Mouse (Mus musculus) activated CD4-positive, CD25-positive, alpha-beta regulatory T cell, adult 4 months (primary cell): ENCODE measurements around the gene Dlgap5. TPM values are rescaled to one million over a fixed set of nuclear protein-coding genes. Genes with fewer than 3 reads are reported as not detected.

Source experiments
- ATAC-seq: one replicate; pipeline ENCODE4 v1.8.0; 2017
- polyA plus RNA-seq, 2 experiments: library from polyadenylated mRNA; unstranded; fragments of 100-300 nt; shearing (Covaris generic); gene quantifications; one replicate each; pipeline ENCODE4 v1.2.1; 2017

The Dlgap5 gene
- polyA plus RNA-seq, 2 experiments from 2014 or later, result 14.7 to 15.5 TPM

DNA sequence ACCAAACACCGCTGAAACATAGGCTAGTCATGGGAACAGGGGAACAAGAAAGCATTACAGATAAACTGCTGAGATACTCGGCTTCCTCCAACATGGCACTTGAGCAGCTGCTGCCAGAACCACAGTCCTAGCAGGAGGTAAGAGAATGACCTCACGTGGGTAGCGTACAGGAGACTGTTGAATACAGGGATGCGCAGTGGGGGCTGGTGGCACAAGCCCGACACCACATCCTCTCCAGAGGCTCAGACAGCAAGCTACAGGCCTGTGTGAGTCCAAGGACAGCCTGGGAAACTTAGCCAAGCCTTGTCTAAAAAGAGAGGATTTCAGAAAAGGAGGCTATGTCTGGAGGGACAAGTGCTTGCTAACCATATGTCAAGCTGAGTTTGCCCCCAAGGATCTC is 23.2 kb downstream of the Dlgap5 start:
- peak; percentile 67 for ATAC-seq

DNA sequence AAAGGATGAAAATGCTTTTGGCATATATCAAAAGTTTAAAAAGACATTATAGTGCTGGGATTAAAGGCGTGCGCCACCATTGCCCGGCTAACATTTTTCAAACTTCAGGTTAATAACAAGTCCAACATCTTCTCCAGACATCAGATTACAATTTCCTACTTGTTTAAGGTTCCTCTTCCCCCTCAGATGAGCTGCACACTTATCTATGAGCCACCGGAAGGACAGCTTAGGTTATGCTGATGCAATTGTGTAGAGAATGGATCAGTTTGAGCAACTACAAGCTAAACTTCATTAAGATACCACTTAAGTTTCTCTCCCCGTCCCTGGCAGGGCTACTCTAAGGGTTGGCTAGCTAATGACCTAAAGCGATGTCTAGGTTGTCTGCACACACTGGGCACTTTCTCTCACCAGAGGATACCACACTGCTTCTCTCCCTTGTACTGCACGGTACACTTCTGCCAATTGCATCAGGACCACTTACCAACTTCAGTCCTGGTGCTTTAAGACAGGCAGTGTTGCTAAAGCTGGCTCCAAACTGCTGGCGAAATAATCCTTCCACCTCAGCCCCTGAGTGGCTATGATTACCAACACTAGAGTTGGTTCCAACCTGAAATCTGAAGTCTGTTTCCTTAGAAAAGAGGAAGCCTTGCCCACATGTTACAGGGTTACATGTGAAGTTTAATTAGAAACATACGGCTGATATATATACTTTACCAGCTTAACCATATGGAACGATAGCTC is 24.7 kb downstream of the Dlgap5 start:
- no peak for ATAC-seq

DNA sequence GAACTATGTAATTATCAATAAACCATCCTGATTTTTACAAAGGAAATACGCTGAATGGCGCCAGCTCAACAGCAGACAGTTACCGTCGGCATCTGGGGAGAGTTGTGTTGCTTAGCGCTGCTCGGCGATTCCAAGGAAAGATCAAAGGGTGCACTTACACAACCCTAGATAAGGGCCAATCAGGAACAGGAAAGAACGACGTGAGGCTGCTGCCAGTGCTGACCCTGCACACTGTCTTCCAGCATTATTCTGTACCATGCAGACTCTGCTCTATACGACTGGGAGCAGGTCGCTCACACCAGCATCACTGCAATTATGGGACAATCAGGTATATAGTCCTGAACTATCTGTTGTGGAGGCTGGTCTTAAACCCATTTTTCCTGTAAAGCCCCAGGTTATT is 32.1 kb downstream of the Dlgap5 start:
- no peak for ATAC-seq

DNA sequence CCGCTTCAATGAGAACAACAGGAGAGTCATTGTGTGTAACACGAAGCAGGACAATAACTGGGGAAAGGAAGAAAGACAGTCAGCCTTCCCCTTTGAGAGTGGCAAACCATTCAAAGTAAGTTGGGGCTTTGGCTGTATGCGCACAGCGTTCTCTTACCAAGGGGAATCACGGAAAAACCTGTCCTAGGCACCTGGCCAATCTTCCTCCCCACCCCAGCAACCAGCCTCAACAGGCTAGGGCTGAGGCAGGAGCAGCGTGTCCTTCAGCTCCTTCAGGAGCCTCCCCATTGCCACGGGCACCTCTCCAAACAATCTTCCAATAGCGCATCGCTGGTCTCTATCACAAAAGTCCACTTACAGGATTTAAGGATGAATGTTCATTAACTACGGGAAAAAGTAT is 33.6 kb downstream of the Dlgap5 start:
- ATAC-seq, result no peak

DNA sequence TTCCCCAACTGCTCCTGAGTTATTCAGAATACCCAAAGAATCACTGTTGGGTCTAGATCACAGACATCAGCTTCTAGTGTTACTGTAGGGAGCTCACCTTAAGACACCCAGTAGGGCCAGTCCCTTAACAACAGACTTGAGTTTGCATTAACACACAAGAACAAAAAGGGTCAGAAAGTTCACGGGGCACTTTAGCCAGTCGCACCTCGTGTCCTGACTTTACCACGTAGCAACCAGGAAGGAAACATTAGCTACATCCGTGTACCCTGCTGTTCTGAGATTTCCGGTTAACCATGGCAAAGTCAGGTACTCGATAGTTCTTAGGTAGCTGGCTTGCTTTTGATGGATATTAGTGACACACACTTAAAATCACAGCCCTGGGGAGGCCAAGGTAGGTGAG is 34.3 kb downstream of the Dlgap5 start:
- no peak for ATAC-seq

DNA sequence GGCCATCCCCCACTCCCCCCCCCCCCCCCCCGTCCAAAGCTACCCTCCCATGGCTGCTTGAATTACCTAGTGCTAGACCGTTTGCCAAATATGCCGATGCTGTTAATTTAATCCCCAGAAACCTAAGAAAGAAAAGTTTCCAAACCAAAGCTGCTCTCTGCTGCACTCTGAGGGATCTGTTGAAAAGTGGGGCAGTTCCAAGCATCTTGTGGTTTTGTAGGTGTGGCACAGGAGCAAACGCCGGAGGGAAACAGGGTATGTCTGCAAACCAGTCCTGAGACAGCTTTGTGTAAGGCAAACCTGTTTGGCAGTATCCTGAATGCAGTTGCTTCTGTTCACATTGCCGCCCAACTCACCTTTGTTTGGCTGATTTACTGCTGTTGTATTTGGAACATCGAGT is 39.9 kb downstream of the Dlgap5 start:
- no peak for ATAC-seq

DNA sequence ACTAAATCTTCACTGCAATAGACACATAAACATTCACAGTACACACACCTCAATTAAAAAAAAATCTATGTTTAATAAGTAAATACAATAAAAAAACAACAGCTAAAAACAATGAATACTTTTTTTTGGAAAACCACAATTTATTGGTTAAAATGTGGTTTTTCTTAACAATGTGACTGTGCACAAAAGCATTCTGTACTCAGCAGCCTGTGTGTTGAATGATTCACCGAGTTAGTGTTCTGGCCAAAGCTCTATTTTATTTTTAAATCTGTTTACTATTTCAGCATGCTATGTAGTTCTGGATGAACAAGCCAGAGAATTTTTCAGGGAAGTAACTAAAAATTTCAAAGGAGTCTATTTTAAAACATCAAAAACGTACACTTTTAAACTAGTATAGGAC is 41.7 kb downstream of the Dlgap5 start:
- ATAC-seq, result no peak

DNA sequence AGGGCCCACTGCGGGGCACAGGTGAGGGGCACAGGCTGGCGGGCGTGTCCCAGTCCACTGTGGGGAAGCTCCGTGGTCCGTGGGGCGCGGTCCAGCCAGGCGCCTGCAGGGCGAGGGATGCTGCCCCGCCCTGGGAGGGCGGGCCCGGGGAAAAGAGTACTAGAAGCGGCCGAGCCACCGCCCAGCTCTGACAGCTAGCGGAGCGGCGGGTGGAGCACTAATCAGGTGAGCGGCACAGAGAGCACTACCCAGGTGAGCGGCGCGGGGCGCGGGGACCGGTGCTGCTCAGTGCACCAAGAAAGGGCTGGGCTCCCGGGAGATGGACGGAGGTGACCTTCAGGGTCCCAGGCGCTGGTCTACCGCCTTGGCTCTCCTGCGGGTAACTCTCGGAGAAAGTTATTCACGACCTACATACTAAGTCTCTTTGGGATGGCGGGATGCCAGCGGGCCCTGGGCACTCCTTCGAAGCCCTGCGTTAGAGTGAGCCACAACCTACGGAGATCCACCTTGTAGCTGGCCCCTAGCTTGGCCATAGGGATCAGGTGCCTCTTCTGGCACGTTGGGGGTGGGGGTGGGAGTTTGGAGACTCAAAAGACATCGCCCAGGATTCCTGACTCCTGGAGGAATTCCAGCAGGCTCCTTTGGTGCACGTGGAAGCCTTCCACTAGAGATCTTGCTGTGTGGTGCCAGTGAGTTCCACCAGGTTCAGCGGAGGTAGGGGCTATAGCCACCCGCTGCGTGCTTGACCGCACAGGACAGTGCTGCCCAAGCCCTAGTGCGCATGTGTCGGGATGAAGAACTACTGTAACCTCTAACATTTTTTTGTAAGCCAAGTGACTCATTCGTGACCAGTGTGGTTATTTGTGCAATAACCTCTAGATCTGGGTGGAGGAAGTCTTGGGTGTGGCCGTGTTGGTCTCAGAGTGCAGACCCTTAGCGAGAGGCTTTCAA is 44.2 kb downstream of the Dlgap5 start:
- ATAC-seq, result peak; percentile 64

DNA sequence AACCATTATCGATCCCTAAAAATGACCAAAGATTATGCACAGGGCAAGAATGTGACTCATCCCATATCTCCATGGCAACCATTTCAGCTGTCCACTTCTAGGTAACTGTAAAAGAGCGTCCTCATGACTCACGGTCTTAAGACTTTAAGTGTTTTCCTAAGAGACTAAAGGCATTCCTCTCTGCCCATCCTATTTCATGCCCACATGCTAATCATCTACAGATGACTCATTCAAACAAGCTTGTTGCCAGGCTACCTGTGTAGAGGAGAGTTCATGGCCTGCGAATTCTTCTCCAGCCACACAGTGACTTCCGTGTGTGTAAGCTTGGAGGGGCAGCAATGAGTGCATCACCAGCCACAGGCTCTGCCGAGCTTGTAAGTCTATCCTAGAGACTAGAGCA is 46.5 kb downstream of the Dlgap5 start:
- ATAC-seq, result no peak

DNA sequence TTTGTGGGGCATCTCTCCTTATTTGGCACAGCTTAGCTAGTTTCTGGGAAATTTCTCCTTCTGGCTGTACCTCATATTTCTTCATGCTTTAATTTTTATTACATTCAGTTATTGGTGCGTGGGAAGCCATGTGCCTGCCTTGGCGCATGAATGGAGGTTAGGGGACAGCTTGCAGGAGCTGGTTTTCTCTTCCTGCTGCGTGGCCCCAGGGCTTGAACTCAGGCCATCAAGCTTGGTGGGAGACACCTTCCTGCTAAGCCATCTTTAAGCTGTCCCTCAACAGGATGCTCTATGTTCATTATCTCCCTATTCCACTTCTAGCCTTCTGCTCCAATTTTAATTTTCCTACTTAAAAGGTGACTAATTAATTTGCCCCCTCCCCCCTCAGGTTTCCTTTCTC is 47.4 kb downstream of the Dlgap5 start:
- no peak for ATAC-seq

DNA sequence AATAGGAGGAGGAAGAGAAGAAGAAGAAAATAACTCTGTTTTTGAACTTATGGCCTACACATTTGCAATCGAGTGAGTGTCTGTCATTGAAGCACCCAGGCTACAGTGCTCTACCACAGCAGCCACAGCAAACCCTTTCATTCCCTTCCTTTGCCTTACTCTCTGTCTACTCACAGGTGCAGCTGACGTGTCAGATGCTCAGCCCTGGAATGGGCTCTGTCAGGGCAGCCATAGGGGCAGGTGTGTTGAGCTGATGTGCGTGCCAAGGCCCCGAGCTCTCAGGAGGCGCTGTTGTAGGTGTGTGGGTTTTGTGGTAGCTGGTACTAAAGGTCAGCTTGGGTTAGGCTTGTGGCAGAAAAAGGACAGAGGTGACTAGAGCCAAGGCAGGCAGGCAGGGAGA is 48.5 kb downstream of the Dlgap5 start:
- no peak for ATAC-seq

DNA sequence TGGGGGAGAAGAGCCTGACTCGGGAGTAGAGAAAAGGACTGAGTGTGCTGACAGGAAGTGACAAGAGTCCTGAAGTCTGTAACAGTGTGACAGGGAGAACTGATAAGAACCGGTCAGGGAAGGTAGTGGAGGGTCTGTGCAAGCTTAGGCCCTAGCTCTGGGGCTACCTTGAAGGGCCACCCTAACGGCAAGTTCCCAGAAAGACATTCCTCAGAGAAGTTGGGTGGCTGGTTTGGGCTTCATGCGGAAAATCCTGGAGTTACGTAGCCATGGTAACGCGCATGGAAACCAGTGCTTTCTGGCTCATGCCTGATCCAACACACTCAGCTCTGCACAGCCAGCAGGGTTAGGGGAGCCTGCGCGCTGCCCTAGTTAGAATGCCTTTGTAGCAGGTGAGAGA is 50.7 kb downstream of the Dlgap5 start, which contains the start of gene Lgals3:
TSS of gene Lgals3 (plus strand) at position 291 of the 400 bp plus-strand sequence.
- no peak for ATAC-seq

DNA sequence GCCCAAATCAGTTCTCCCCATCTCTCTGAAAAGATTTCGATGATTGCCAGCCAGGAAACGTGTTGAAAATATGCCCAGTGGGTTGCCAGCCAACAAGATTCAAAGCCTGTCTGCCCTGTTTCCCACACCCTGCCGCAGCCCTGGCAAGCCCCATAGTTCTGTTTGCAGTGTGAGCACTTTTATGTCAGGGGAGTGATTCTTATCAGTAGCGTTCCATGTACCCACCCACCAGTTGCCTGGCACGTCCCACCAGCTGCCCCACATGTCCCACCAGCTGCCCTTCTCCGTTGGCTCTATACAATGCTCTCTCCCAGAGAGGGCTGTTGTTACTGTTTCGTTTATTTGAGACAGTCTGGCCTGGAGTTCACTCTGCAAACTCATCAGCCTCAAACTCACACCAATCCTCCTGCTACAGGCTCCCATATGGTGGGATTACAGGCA is 51.3 kb downstream of the Dlgap5 start:
- ATAC-seq, result no peak

DNA sequence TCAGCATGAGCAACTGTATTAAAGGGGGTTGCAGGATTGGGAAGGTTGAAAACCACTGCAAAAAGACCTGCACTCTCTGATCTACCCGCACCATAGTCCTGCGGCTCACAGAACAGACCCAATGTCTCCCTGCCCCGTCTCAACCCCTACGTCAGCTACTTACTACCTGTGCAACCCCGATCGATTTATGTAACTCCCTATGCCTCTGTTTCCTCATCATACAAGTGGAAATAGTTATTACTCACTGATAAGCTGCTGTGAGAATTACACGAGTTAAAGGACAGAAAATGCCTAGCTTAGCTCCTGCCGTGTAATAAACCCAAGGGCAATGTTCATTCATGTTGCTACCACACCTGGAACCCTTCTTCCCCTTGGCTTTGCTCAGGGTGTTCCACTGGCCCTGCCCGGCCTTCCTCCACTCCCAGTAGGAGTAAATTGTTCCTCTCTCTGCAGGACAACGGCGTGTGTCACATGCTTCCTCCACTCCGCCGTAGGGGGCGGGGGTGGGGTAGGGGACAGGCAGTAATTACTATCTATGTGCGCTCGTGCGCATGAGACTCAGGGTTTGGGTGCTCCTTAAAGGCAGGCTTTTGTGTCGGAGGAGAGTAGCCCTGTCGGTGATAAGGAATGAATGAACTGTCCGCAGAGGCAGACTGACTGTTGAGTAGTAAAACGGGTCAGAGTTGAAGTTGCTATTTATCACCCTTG is 53.3 kb downstream of the Dlgap5 start:
- no peak for ATAC-seq

DNA sequence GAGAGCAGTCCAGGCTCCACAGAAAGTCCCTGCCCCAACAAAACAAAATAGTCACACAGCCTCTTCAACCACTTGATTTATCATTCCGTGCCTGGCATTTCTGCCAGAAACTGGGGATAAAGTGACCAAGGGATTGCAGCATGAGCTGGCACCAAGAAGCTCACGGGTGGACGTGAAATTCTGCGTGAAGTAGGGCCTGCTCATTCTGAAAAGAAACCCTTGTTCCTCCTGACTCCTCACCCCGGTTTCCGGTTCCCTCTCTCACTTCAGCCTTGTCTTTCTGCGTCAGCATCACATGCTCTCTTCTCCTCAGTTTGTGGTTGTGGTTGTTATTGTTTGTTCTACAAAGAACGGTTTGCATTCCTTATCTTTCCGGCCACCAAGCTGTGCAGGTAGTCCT is 56.3 kb downstream of the Dlgap5 start:
- peak; percentile 34 for ATAC-seq

DNA sequence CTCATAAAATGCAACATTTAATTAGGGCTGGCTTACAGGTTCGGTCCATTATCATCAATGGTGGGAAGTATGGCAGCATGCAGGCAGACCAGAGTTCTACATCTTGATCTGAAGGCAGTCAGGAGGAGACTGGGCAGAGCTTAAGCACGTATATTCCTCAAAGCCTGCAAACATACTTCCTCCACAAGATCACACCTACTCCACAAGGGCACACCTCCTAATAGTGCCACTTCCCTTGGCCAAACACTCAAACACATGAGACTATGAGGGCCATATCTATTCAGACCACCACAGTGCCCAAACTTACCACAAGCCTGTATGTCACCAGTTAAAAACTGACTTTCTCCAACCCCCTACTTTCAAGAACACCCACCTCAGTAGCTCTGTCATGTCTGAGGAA is 56.8 kb downstream of the Dlgap5 start:
- no peak for ATAC-seq

DNA sequence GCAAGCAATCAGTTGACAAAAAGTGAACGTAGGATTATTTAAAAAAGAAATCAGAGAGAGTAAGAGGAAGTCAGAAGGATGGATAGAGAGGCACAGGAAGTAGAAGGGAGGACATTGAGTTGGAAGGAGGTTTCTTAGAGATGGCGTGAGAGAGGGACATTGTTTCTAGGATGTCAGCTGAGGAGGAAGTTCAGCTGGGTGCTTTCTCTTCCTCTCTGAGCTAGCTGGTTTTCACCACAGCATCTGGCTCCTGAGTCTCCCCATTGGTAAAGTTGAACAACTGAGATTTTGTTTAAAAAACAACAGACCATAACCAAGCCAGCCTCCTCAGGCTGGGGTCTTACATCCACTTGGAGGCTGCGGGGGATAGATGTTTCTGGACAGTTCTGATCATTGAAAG is 58.6 kb downstream of the Dlgap5 start:
- ATAC-seq, result peak; percentile 19

DNA sequence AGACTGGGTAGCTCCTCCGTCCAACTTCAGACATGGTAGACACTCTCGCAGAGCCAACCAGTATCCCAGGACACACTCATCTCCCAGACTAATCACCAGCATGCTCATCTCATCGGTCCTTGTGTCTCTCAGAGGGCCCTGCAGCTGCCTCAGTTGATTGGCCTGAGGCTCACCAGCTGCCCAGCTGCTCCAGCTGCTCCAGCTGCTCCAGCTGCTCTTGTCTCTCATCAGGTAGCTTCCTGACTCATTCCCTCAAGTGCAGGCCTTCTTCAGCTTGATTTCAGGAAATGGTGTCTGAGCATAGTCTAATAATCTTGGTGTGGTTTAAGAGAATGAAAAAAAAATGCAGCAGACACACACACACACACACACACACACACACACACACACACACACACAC is 61.6 kb downstream of the Dlgap5 start:
- no peak for ATAC-seq

DNA sequence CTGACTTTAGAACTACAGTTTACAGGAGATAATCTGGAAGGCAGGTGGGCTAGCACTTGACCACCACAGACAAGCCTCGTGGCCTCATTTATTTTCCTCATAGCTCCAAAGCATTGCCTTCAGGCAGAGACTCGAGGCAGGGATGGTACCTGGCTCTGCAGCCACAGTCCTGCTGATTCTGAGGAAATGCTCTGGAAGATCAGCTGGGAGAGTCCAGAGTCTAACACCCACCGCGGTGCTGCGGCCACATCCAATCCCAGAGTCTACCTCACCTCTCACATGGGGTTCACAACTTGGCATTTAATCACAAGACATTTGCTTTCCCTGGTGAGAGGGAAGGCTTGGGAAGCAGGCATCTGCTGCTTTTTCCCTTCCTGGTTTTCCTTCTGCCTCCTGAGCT is 63.3 kb downstream of the Dlgap5 start:
- no peak for ATAC-seq

DNA sequence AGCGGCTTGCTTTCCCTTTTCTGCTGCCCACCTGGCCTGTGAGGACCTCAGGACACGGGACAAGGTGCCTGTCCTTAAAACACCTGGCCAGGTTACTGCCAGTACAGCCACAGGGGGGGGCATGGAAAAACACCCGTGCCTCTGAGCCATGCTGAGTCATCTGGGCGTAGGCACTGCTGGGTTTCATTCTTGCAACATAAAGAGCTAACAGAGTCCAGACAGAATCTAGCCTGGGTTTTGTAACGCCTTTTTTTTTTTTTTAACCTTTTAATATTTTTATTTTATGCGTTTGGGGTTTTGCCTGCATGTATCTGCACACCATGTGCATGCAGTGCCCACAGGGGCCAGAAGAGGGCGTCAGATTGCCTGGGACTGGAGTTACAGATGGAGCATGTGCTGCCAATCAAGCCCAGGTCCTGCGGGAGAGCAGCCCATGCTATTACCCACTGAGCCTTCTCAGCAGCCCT is 64.1 kb downstream of the Dlgap5 start:
- no peak for ATAC-seq

DNA sequence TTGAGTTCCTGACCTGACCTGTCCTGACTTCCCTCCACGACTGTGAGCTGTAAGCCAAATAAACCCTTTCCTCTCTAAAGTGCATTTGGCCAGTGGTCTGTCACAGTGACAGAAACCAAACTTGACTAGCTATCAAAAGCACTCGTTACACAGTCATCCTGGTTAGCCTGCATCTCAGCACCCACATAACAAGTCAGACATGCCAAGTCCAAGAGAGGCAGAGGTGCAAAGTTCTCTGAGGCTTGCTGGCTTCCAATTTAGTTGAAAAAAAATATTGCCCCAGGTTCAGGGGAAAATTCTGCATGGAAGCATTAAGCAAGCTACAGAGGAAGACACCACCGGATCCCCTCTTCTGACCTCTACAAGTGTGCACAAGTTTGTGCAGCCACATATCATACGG is 65.0 kb downstream of the Dlgap5 start:
- ATAC-seq, result no peak

DNA sequence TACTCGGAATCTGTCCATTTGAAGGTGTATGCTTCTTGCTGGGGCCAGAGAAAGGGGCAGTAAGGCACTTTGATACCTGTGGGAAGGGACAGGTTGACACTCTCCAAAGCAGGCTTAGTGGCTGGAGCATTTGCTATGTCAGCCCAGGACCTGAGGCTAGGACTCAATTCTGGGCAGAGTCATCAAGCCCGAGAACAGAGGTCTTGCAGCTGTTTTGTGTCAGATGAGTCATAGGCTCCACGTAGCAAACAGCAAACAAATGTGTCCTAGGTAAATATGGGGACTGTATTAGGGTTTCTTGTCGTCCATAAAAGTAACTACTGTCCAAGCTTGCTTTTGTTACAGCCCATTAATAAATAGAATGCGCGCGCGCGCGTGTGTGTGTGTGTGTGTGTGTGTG is 65.9 kb downstream of the Dlgap5 start:
- no peak for ATAC-seq

DNA sequence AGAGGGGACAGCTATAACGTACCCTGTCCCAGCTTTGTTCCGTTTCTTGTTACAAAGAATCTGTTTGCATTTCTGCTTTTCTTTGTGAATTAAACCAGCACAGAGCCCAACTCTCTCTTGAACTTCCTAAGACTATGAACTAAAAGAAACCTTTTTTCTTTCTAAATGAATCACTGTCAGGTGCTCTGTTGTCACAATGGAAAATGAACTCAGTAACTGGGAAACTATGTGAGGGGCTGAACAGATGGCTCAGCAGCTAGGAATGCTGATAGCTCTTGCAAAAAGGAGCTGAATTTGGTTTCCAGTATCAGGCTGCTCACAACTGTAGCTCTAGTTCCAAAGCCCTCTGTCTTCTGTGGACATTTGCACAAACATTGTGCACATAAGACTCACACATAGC is 67.2 kb downstream of the Dlgap5 start:
- ATAC-seq, result no peak
